Mouse (Mus musculus): ENCODE data around the gene Ttc21a.
A peak's percentile ranks its signal among the peaks of the same experiment; 100 is the strongest.

The Ttc21a gene

GRCm38 (mm10) chr9:119937005-119937773 is at the start of gene Ttc21a, which contains the start of gene Gorasp1:
Gene Ttc21a (plus strand): TSS chr9:119937606.
Gene Gorasp1 (minus strand): TSS chr9:119937565.
- DNase-seq (ENCODE audit: extremely low spot score, low read depth, low spot score), result peak; percentile 71

DNA sequence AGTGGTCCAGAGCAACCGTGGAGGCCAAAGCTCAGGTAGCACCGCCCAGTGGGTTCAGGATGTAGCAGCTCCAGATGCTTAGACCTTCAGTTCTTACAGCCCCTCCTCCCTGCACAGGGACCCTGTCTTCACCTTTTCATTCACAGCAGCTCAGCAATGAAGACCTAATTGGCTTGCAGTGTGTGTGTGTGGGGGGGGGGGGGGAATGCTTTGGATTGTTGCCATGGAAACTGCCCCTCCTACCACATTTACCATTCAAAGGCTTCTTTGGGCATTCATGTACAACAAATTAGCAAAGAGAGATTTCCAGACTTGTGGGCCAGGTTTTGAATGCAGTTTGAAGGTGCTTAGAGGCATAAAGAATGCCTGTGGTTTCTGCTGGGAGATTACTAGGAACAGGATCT is 48.6 kb upstream of the Ttc21a start:
- no peak for DNase-seq (ENCODE audit: extremely low spot score, low read depth, low spot score)

GRCm38 (mm10) chr9:119889446-119889845 is 48.0 kb upstream of the Ttc21a start:
- DNase-seq (ENCODE audit: extremely low spot score, low read depth, low spot score), result no peak

- DNase-seq (ENCODE audit: extremely low spot score, low read depth, low spot score), result no peak
Measured at GRCm38 (mm10) chr9:119890692-119891091, 46.7 kb upstream of the Ttc21a start.

DNA sequence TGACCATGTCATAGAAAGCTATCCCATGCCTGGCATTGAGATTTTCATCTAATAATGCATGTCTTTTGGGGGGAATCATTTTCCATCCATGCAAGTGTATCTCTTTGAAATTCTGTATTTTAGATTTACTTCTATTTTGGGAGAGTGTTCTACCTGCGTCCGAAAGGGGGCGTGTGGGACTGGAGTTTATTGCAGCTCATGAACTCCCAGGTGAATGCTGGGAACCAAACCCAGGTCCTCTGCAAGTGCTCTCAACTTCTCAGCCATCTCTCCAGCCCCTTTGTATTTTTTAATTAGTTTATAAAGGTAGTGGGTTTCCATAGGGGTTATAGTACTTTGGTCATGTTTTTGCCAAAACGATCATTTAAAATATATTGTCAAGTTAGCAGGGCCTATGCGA is 43.5 kb upstream of the Ttc21a start:
- no peak for DNase-seq (ENCODE audit: extremely low spot score, low read depth, low spot score)

DNA sequence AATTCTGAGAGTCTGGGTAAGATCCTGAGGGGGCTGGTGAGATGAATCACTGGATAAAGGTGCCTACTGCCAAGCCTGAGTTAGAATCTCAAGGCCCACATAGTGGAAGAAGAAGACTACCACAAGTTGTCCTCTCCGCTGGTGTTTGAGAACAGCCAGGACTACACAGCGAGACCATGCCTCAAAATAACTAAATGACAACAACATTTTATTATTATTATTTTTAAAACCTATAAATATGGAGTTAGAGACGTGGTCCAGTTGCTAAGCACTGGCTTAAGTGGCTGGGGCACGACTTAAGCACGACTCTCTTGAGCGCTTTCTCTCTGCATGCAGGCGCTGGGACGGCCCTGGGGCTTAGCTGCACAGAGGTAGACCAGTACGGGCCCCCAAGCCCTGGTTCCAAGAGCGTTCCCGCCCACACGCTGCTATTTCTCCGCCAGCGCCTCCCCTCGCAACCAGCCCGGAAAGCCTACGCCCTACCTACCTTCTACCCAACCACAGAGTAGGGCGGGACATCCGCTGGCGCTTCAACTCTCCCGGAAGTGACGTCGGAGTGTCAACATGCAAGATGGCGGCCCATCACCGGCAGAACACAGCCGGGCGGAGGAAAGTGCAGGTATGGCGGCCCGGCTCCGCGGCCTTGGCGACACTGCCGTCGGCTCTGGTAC is 42.9 kb upstream of the Ttc21a start, which contains the start of gene Wdr48:
Wdr48 (plus strand) TSS at position 540 of the 671 bp plus-strand sequence.
- peak; percentile 97 for DNase-seq (ENCODE audit: extremely low spot score, low read depth, low spot score)

DNA sequence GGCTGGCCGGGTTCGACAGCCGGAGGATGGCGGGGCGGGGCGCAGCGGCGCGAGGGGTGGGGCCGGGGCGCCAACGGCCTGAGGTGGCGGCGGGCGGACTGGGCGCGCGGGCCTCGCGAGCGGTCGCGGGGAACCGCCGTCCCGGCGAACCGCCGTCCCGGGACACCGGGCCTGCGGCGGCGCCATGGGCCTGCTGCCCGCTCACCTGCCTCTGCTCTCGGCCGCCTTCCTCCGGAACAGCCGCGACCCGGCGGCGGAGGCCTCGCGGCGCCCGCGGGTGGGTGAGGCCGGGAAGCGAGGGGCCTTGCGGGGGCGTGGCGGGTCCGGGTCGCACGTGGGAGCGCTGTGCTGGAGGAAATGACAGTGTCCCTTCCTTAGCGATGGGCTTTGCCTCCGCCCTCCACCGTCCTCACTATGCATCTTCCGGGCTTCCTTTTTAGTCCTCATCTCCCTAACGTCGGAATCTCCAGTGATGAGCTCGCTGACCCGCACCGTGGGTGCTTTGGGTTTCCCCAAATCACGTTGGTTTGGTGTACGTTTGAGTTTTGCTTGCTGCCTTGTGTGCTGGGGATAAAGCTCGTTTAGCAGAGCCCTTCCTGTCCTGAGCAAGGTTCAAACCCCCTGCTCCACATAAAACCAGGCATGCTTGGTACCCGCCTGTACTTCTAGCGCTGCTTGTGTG is 42.2 kb upstream of the Ttc21a start:
- DNase-seq (ENCODE audit: extremely low spot score, low read depth, low spot score), result no peak

- DNase-seq (ENCODE audit: extremely low spot score, low read depth, low spot score), result no peak
Measured at GRCm38 (mm10) chr9:119899446-119899845, 38.0 kb upstream of the Ttc21a start.

DNA sequence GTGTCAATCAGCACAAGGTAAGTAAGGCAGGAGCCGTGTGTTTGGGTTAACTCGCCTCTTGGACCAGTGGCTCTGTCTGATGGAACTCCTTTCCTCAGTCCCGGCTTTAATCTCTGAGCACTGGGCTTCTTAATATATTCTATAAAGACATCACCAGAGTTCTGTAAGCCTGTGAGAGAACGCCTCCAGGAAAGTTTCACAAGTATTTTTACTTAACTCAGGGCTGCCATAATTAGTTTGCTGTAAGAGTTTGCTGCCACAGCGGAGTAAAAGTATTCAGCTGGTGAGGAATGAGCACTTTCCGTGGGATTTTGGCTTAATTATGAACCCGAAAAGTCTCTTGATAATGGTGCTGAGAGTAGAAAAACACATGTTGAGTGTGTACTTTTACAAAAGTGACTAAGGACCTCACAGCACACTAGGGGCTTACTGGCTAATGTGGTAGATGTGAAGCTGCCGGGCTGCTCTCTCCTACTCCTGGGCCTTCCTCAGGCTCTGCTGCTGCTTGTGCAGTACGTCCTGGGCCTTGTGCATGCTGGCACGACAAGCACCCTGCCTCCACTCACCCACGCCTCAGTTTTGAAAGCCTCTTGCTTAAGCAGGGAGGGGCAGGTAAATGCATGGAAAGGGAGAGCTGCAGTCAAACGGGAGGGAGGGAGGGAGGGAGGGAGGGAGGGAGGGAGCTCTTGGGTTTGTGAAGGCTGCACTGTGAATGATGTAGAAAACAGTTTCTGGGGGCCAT is 34.8 kb upstream of the Ttc21a start:
- DNase-seq (ENCODE audit: extremely low spot score, low read depth, low spot score), result no peak

- no peak for DNase-seq (ENCODE audit: extremely low spot score, low read depth, low spot score)
Measured at GRCm38 (mm10) chr9:119908708-119909107, 28.7 kb upstream of the Ttc21a start.

DNA sequence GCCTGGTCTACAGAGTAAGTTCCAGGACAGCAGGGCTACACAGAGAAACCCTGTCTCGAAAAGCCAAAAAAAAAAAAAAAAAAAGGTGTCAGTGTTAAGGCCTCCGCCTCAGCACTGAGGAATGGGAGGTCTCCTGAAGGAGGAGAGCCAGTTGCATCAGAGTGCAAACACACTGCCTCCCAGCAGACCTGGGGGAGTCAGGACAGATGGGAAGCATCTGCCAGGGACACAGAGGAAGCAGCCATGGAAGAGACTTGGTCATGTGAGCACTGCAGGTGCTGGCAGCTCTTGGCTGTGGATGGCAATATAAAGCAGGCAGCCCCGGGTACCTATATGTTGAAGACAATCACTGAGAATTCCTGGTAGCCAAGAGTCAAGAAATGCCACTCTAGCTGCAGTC is 27.5 kb upstream of the Ttc21a start:
- no peak for DNase-seq (ENCODE audit: extremely low spot score, low read depth, low spot score)

- DNase-seq (ENCODE audit: extremely low spot score, low read depth, low spot score), result no peak
Measured at GRCm38 (mm10) chr9:119913087-119913838, 24.1 kb upstream of the Ttc21a start.

DNA sequence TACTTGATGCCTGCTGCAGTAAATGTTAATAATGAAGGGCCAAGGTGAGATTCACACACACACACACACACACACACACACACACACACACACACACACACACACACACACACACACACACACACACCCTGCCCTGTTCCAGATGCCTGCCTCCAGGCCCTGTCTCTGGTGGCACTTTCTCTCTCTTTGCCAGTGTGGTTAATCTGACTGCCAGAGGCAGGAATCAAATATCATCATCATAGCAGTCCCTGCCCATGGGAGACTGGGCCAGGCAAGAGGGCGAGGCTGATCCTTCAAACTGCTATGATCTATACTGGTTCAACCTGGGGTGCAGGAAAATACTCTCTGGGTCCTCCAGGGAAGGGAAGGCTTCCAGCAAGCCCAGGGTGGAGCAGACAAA is 17.5 kb upstream of the Ttc21a start:
- DNase-seq (ENCODE audit: extremely low spot score, low read depth, low spot score), result no peak

DNA sequence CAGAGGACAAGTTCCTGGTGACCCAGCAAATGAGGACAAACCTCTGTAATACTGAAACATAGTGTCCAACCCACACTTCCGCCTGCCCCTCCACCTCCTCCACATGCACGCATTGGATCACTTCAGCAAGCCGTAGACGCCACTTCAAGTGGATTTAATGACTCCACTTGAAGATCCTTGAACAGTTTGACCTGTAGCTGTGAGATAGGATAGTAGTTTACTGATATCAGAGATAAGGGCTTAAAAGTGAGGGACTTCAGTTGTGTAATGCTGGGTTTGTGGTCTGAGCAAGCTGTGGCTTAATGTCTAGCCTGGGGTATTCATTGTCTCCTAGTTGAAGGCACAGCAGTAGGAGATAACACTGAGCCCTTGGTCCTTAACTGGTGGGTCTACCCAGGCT is 13.9 kb upstream of the Ttc21a start:
- no peak for DNase-seq (ENCODE audit: extremely low spot score, low read depth, low spot score)

GRCm38 (mm10) chr9:119925120-119925657 is 12.2 kb upstream of the Ttc21a start:
- no peak for DNase-seq (ENCODE audit: extremely low spot score, low read depth, low spot score)

DNA sequence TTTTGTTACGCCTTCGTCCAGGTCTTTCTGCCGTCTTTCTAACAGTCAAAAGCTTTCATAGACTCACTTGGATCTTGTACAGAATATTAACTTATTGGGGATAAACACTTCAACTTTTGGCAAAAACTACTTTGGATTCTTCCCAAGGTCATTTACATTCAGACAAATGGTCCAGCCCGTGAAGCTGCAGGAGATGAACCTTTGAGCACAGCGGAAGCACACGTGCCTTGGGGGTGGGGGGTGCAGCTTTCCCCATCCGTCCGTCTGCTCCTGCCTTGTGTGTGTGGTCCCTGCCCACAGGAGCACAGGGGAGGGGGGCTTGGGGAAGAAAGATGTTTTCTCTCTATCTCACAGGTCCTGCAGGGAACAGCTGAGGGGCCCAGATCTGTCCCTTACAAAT is 11.7 kb upstream of the Ttc21a start:
- DNase-seq (ENCODE audit: extremely low spot score, low read depth, low spot score), result no peak

GRCm38 (mm10) chr9:119926497-119926896 is 10.9 kb upstream of the Ttc21a start:
- DNase-seq (ENCODE audit: extremely low spot score, low read depth, low spot score), result no peak

GRCm38 (mm10) chr9:119932358-119932757 is 5.0 kb upstream of the Ttc21a start:
- no peak for DNase-seq (ENCODE audit: extremely low spot score, low read depth, low spot score)

DNA sequence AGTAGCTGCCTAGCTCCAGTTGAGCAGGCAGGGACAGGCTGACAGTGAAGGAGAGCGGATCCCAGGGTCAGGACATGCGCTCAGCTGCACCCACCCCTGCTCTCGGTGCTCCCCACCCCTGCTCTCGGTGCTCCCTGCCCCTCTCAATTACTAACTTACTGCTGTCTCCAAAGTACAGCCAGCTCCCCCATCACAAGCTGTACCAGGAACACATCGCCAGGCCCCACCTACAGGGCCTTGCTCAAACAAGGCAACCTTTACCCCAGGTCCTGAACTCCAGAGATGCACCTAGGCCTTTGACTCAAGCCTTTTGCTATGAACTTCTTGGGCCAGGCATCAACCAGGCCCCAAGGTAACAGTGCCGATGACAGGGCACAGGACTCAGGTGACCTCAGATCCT is 3.7 kb upstream of the Ttc21a start:
- DNase-seq (ENCODE audit: extremely low spot score, low read depth, low spot score), result no peak

- DNase-seq (ENCODE audit: extremely low spot score, low read depth, low spot score), result no peak
Measured at GRCm38 (mm10) chr9:119938496-119938895, 1.1 kb downstream of the Ttc21a start.

All from hindlimb bud, embryonic 11.5 days (tissue).